Mouse (Mus musculus): ENCODE data around the gene Lpar2.

DNA sequence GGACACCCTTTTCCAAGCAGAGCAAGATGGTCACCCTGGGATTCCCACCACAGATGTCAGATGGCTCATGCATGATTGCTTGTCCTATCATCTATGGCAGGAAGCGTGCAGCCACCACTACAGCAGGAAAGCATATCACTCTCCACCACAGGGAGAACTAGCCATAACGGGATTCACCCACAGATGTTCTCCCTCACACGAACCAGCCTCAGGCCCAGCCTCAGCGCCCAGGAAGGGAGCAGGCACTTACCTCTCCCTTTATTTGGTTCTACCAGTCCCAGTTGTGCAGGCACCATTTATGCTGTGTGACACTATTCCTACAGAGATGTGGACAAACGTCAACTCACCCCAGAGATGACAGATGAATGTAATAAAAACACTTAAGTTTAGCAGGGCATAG is 33.1 kb upstream of the Lpar2 start:
- no peak for TF ChIP-seq CTCF (conservative IDR thresholded peaks at IDR 0.05; ENCODE audit: low read length)
- TF ChIP-seq NANOG (IDR thresholded peaks at IDR 0.05; ENCODE audit: borderline replicate concordance, low read length) = no peak
- no peak for TF ChIP-seq POU5F1 (IDR thresholded peaks at IDR 0.05; ENCODE audit: borderline replicate concordance, low read length)
